Mouse (Mus musculus) right cerebral cortex, postnatal 4 days (tissue): Measurements from ENCODE around the gene Evi5.

Experiments
- DNase-seq: peaks from one replicate; pipeline ENCODE4 v3.0.0-alpha.2; 2022

Evi5 gene

DNA sequence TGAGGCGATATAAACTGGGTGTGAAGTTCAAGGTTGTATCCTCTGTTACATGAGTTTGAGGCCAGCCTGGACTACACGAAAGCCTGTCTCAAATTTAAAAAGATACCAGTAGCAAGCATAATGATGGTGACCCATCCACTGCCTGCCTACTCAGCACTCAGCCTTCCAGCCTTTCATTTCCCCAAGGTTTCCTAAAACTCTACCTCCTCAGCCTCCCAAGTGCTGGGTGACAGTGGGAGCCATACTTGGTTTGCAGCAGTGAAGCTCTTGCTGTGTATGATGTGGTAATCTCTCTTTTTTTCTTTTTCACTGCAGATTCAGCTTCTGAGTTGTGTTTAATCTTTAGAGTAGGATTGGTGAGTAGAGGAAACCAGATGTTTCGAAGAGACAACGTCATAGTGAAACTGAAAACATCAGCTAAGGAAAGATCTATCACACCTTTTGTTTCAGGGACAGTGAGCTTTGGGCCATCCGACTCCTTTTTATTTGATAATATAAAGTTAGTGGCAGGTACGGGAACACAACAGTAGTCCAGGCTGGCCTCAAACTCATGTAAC lies 171.6 kb downstream of the Evi5 start:
- no peak for DNase-seq

GRCm38 (mm10) chr5:107701658-107702057 lies 173.2 kb downstream of the Evi5 start:
- no peak for DNase-seq

DNA sequence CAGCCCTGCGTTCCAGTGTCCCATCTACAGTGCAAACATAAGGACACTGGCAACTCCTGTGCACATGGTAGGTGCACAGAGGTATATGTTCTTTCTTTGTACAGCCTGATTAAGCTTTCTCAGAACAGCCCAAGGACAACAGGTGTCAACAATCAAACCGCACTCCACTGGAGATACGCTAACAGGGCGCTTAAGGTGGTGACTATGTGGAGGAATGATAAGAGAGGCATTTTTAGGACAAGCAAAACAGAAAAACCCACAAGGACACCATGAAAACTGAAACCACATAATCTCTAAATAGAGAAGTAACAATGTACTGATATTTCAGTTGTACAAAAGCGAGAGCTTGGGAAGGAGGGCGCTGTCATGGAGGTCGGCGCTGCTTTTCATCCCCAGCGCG lies 174.0 kb downstream of the Evi5 start:
- DNase-seq = no peak

DNA sequence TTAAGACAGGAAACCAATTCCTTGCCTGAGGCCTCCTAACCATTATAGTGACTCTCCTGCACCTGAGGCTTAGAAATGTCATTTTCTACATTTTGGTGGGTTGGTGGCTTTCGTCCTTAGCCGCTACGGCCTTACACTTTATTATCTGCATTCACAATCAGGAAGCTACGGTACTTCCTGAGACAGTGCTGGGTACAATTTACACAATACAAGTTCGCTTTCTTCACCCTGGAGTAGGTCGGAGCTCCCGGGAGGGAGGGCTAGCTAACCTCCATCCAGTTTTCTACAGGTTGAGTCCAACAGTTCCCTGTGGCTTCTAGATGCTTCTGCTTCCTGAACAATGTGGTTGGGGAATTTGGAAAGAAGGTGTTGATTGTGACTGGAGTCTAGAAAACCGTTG lies 176.0 kb downstream of the Evi5 start:
- no peak for DNase-seq

DNA sequence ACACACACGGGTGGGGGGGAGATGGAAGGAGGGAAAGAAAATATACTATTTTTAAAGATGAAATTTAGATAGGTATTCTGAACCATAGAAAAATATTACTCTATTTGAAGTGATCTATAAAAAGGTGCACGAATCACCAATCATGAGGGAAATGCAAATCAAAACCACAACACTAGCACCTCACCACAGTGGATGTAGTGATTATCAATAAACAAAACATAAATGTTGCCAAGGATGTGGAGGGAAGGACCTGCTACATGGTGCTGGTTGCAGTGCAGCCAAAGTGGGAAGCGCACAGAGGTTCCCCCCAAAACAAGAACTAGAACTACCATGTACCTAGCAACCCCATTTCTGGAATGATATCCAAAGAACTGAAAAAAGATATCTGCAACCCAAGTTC lies 179.9 kb downstream of the Evi5 start:
- DNase-seq = no peak
